Mouse (Mus musculus): Measurements from ENCODE around the gene Gramd1b.

The Gramd1b gene

DNA sequence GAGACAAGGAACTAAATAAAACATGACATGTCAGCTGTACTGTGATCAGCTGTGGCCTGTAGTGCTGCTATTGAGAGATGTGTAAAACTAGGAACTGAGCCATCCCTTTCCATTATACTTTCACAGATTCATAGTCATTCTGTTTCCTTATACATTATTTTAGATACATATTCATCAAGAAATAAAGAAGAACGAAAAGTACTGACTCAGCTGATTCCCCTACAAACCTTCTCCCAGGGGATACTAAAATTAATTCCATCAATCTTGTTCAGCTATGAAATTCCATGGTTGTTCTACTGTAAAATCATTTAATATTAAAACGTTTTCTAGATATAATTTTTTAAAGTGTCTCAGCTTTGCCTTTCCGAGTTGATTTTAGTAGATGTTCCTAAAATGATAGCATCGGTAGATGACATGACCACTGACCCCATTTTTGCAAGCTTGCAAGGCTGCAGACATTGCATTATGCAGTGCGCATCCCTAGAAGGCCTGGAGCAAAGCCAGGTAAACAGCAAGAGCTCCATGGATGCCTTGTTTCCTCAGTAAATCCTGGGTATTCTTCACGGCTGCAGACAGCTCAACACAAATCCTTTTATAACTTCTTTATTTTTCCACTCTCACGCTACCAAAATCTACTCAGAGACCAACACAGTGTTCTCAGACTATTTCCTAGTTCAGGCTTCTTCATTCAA lies 285.1 kb downstream of the Gramd1b start:
- no peak for DNase-seq

- no peak for DNase-seq
Observed at GRCm38 (mm10) chr9:40245466-40245865, 285.7 kb downstream of the Gramd1b start.

Data from right cerebral cortex, postnatal 4 days (tissue).